Mouse (Mus musculus): ENCODE data around the gene Kmt2a. TPM values are rescaled to one million over a fixed set of nuclear protein-coding genes. Genes with fewer than 3 reads are reported as not detected.

Gene Kmt2a
- polyA plus RNA-seq, 1 experiment from 2014 or later = 11.7 TPM

DNA sequence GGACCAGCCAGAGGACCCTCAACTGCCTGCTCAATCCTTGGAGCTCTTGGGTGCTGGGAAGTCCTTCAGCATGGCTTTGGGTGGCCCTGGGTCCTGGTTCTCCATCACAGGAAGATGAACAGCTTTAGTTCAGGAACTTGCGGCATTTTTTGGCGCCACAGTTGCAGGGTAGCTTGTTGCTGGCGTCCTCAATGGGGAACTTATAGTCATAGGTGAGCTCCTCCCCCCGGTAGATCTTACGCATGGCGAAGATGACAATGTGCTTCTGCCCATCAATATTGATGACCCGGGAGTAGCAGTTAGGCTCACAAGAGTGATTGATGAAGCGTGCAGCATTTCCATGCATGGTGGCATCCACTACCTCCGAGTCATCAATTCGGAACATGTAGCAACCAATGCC is 73.3 kb downstream of the Kmt2a start:
- ATAC-seq (ENCODE audit: low read depth) = no peak
- no peak overlapping the region for H3K27ac ChIP-seq (ENCODE audit: low read length)
- WGBS = 94% methylated on average over 10 of the region's 10 CpGs
- no peak overlapping the region for H3K4me3 ChIP-seq (ENCODE audit: low read length)
- no peaks in the 10 kb centered on the region for H3K9me3 ChIP-seq (ENCODE audit: control insufficient read depth, low read length)
- H3K36me3 ChIP-seq (ENCODE audit: control insufficient read depth, insufficient read depth, low read length) = peaks cover 49% of the 10 kb centered on the region
- no peaks in the 10 kb centered on the region for H3K4me1 ChIP-seq (replicated peaks; ENCODE audit: control insufficient read depth, insufficient read depth, low read length)
- H3K4me2 ChIP-seq (ENCODE audit: low read depth, low read length) = no peak overlapping the region
- no peaks in the 10 kb centered on the region for H3K27me3 ChIP-seq (ENCODE audit: control insufficient read depth, insufficient read depth, low read depth, low read length)
- H3K9ac ChIP-seq (ENCODE audit: low read length) = no peak overlapping the region

DNA sequence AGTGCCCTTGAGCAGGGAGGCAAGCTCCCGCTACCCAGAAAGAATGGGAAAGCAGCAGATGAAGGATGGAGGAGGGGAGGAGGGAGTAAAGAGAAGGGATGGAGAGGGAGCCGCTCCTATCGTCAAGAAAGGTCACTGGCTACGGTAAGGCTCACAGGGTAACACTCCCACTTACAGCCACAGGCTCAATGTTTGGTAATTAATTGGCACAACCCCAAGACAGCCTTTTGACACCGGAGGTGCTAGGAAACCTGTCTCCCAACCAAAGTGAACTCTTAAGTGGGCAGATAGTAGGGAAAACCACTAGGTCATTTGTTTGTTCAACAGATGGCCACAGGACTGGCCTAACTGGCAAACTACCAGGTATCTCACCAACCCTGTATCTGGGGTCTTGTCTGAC is 74.0 kb downstream of the Kmt2a start:
- Histone ChIP-seq H3K4me2 (ENCODE audit: low read depth, low read length) (no peak overlapping the region), H3K9ac (ENCODE audit: low read length) (no peak overlapping the region), H3K9me3 (ENCODE audit: control insufficient read depth, low read length) (no peaks in the 10 kb centered on the region), H3K27me3 (ENCODE audit: control insufficient read depth, insufficient read depth, low read depth, low read length) (no peaks in the 10 kb centered on the region), H3K36me3 (ENCODE audit: control insufficient read depth, insufficient read depth, low read length) (peaks cover 44% of the 10 kb centered on the region), H3K4me3 (ENCODE audit: low read length) (no peak overlapping the region), H3K4me1 (replicated peaks; ENCODE audit: control insufficient read depth, insufficient read depth, low read length) (no peaks in the 10 kb centered on the region), H3K27ac (ENCODE audit: low read length) (no peak overlapping the region)
- ATAC-seq (ENCODE audit: low read depth) = no peak
- 58% methylated on average over 5 of the region's 5 CpGs for WGBS

DNA sequence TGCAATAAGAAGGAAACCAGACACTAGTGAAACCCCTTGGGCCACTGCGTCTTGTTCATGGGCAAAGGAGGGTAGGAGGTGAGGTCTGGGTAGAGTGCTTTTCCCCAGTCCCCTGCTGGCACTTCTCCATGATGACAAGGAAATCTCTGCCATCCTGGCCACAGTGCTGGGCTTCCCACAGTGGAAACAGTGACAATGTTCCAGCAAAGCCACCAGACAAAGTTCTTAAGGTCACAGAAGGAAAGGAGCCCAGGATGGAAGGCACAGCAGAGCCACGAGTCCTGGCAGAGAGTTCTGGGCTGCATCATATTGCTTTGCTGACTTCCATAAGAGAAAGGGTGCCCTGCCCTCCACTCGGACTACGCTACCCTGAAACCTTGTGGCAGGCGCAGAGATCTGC is 75.6 kb downstream of the Kmt2a start:
- H3K9me3 ChIP-seq (ENCODE audit: control insufficient read depth, low read length) = no peaks in the 10 kb centered on the region
- H3K4me3 ChIP-seq (ENCODE audit: low read length) = no peak overlapping the region
- no peak overlapping the region for H3K9ac ChIP-seq (ENCODE audit: low read length)
- no peak overlapping the region for H3K4me2 ChIP-seq (ENCODE audit: low read depth, low read length)
- H3K36me3 ChIP-seq (ENCODE audit: control insufficient read depth, insufficient read depth, low read length) = peaks cover 33% of the 10 kb centered on the region
- ATAC-seq (ENCODE audit: low read depth) = no peak
- peaks cover 3% of the 10 kb centered on the region; the same call in 1 of the 2 replicates for H3K27me3 ChIP-seq (ENCODE audit: control insufficient read depth, insufficient read depth, low read depth, low read length)
- WGBS = 89% methylated on average over 5 of the region's 5 CpGs
- H3K4me1 ChIP-seq (replicated peaks; ENCODE audit: control insufficient read depth, insufficient read depth, low read length) = no peaks in the 10 kb centered on the region
- no peak overlapping the region for H3K27ac ChIP-seq (ENCODE audit: low read length)

DNA sequence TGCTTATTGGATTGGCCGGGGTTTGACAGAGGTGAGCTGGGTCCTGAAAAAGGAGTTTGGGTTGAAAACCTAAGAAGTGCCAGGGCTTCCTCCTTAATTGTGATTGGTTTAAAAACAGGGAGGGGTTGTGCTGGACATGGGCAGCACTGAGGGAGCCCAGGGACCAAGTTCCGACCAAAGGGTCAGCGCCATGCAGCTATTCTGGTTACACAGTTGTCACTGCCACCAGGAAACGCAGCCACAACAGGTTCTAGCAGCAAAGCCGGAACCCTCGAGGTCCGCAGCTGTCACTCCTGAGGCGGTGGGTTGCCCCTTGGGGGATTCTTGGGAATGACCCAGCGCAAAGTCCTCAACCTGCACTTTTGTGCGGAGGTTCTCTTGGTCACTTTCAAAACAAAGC is 76.4 kb downstream of the Kmt2a start:
- no peaks in the 10 kb centered on the region for H3K9me3 ChIP-seq (ENCODE audit: control insufficient read depth, low read length)
- peaks cover 26% of the 10 kb centered on the region for H3K36me3 ChIP-seq (ENCODE audit: control insufficient read depth, insufficient read depth, low read length)
- WGBS = 92% methylated on average over 10 of the region's 10 CpGs
- no peak overlapping the region for H3K4me3 ChIP-seq (ENCODE audit: low read length)
- no peak overlapping the region for H3K9ac ChIP-seq (ENCODE audit: low read length)
- no peak overlapping the region for H3K4me2 ChIP-seq (ENCODE audit: low read depth, low read length)
- peaks cover 3% of the 10 kb centered on the region; the same call in 1 of the 2 replicates for H3K27me3 ChIP-seq (ENCODE audit: control insufficient read depth, insufficient read depth, low read depth, low read length)
- peaks cover 2% of the 10 kb centered on the region for H3K4me1 ChIP-seq (replicated peaks; ENCODE audit: control insufficient read depth, insufficient read depth, low read length)
- ATAC-seq (ENCODE audit: low read depth) = no peak
- no peak overlapping the region for H3K27ac ChIP-seq (ENCODE audit: low read length)

DNA sequence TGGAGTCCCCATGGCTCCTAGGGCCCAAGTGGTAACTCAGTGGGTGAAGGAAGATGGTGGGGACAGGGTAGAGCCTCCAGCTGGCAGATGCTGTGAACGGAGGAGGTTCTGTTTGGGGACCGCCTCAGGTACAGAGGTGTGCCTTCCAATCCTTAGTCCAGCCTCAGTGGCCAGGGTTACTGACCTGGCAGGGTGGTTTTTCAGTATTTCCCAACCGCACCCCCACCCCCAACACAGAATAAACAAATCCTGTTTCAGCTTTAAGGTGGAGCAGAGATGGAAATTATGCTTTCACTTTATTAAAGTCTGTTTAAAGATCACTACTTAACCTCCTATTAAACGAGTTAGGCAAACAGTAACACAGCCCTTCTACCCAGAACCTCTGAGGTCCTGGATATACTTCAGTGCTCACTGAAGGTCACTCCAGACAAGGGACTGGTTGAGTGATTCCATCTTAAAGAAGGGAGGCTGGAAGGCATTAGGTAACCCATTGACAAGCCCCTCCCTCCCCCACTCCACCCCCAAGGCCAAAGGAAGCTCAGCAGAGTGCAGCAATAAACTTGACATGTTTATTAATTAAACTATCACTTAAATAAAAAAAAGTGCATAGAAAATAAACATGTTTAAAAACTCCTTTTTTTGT is 78.2 kb downstream of the Kmt2a start, which contains the start of gene Ttc36:
Gene Ttc36 (minus strand): TSS at position 265 of the 643 bp plus-strand sequence.
- H3K4me2 ChIP-seq (ENCODE audit: low read depth, low read length) = no peak within 1 kb of the TSS
- no peak within 1 kb of the TSS for H3K9ac ChIP-seq (ENCODE audit: low read length)
- H3K9me3 ChIP-seq (ENCODE audit: control insufficient read depth, low read length) = no peaks in the 10 kb centered on the region
- H3K36me3 ChIP-seq (ENCODE audit: control insufficient read depth, insufficient read depth, low read length) = peaks cover 16% of the 10 kb centered on the region
- no peak within 1 kb of the TSS for H3K4me3 ChIP-seq (ENCODE audit: low read length)
- H3K27me3 ChIP-seq (ENCODE audit: control insufficient read depth, insufficient read depth, low read depth, low read length) = peaks cover 13% of the 10 kb centered on the region
- no peak within 1 kb of the TSS for H3K27ac ChIP-seq (ENCODE audit: low read length)
- peaks cover 6% of the 10 kb centered on the region for H3K4me1 ChIP-seq (replicated peaks; ENCODE audit: control insufficient read depth, insufficient read depth, low read length)
- 55% methylated on average over 4 of the region's 4 CpGs for WGBS
- ATAC-seq (ENCODE audit: low read depth) = peak; percentile 39; the same call in 1 of the 2 replicates

DNA sequence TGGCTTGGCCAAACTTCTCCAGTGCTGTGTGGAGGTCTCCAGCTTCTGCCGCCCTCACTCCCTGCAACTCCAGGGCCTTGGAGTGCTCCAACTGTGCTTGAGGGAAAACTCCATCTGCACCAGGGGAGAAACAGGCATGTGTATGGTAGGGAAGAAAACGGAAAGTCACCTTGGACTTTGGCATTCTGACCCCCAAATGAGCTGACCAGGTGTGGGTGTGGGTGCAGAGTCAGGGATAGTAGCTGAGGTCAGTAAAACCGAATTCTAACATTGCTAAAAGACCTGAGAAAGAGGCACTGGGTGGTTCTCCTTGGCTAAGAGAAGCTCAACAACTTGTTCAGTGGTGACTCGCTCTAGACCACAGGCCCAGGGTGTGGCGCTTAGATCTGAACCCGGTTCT is 79.4 kb downstream of the Kmt2a start:
- peaks cover 17% of the 10 kb centered on the region for H3K27me3 ChIP-seq (ENCODE audit: control insufficient read depth, insufficient read depth, low read depth, low read length)
- WGBS = 72% methylated on average over 6 of the region's 6 CpGs
- H3K27ac ChIP-seq (ENCODE audit: low read length) = no peak overlapping the region
- peaks cover 12% of the 10 kb centered on the region for H3K36me3 ChIP-seq (ENCODE audit: control insufficient read depth, insufficient read depth, low read length)
- H3K9me3 ChIP-seq (ENCODE audit: control insufficient read depth, low read length) = no peaks in the 10 kb centered on the region
- no peak overlapping the region for H3K4me2 ChIP-seq (ENCODE audit: low read depth, low read length)
- H3K4me1 ChIP-seq (replicated peaks; ENCODE audit: control insufficient read depth, insufficient read depth, low read length) = peaks cover 6% of the 10 kb centered on the region
- no peak for ATAC-seq (ENCODE audit: low read depth)
- H3K4me3 ChIP-seq (ENCODE audit: low read length) = no peak overlapping the region
- no peak overlapping the region for H3K9ac ChIP-seq (ENCODE audit: low read length)

DNA sequence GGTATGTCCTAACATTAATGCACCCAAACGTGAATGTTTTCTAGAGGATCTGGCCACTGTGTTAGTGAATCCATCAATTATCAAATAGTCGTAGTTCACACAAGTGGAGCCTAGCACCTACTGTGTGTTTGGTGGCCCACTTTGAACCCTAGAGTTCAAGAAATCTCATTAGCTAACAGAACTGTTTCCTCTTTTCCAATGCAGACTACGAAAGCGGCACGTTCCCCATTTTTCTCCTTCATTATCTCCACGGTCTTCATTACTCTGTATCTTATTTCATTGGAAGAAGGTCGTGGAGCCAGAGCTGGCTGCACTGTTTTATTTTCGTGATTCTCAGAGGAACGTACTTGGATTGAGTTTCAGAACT is 81.2 kb downstream of the Kmt2a start:
- ATAC-seq (ENCODE audit: low read depth) = no peak
- peaks cover 6% of the 10 kb centered on the region for H3K4me1 ChIP-seq (replicated peaks; ENCODE audit: control insufficient read depth, insufficient read depth, low read length)
- peak overlapping the region; percentile 93 for H3K4me2 ChIP-seq (ENCODE audit: low read depth, low read length)
- peak overlapping the region; percentile 65 for H3K4me3 ChIP-seq (ENCODE audit: low read length)
- peak overlapping the region; percentile 68; the same call in 1 of the 2 replicates for H3K9ac ChIP-seq (ENCODE audit: low read length)
- peaks cover 4% of the 10 kb centered on the region; the same call in 1 of the 2 replicates for H3K36me3 ChIP-seq (ENCODE audit: control insufficient read depth, insufficient read depth, low read length)
- no peaks in the 10 kb centered on the region for H3K9me3 ChIP-seq (ENCODE audit: control insufficient read depth, low read length)
- H3K27me3 ChIP-seq (ENCODE audit: control insufficient read depth, insufficient read depth, low read depth, low read length) = peaks cover 17% of the 10 kb centered on the region
- 46% methylated on average over 9 of the region's 9 CpGs for WGBS
- no peak overlapping the region for H3K27ac ChIP-seq (ENCODE audit: low read length)

DNA sequence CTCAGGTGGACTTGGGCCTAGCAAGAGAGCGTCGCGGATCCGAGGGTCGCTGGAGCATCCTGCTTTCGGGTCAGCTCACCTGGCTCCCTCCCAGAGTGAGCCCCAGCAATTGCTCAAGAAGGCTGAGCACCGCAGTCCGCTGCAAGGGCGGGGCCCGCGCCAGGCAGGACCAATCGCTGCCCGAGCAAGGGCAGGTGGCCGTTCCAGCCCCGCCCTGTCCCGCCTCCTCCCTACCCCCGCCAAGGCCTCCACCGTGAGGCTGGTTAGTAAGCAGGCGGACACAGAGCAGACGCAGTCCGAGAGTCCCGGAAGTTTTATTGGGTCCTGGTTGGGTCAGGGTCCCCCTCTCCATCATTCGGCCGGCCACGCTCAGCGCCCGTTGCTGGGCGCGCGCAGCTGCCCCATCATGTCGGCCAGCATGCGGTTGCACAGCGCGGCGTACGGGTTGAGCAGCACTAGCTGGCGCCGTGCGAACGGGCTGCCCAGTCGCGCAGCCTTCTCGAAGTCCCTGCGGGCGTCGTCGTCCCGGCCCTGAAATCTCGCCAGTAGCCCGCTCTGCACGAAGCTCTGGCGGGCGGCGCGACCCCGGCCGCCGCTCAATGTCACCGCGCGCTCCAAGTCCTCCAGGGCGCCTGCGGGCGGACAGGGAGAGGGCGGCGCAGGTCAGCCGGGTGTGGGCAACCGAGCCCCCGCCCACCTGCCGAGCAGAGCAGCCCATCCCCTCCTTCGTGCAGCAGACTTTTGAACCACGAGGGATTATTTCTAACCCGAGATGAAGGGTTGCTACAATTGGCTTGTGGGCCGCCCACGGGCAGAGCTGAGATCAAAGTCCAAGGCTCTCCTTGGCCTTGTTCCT is 81.8 kb downstream of the Kmt2a start, which contains the start of gene Tmem25:
Gene Tmem25 (minus strand): TSS at position 206 of the 856 bp plus-strand sequence.
- Histone ChIP-seq H3K4me3 (ENCODE audit: low read length) (peak within 1 kb of the TSS; percentile 65), H3K27me3 (ENCODE audit: control insufficient read depth, insufficient read depth, low read depth, low read length) (peaks cover 17% of the 10 kb centered on the region), H3K36me3 (ENCODE audit: control insufficient read depth, insufficient read depth, low read length) (no peaks in the 10 kb centered on the region), H3K4me2 (ENCODE audit: low read depth, low read length) (peak within 1 kb of the TSS; percentile 93), H3K4me1 (replicated peaks; ENCODE audit: control insufficient read depth, insufficient read depth, low read length) (peaks cover 6% of the 10 kb centered on the region), H3K27ac (ENCODE audit: low read length) (peak within 1 kb of the TSS; percentile 33; the same call in 1 of the 2 replicates), H3K9me3 (ENCODE audit: control insufficient read depth, low read length) (no peaks in the 10 kb centered on the region), H3K9ac (ENCODE audit: low read length) (peak within 1 kb of the TSS; percentile 68)
- ATAC-seq (ENCODE audit: low read depth) = peak; percentile 95
- WGBS = under 1% methylated on average over 75 of the region's 75 CpGs

DNA sequence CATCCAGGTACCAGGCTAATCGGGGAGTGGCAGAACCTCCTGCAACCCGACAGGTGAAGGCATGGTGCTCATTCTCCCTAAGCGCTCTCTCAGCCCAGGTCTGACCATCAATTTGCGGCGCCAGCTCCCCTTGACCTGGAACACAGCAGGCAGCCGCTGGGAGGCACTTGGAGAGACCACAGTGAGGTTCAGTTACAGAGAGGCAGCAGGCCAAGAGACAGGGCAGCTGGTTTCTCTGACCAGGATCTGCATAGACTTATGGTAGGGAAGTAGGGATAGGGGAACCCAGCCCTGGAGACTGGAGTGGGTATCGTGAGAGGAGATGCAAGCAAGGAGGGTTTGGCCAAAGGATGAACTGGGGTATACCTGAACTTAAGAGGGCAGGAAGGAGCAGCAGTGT is 82.8 kb downstream of the Kmt2a start:
- H3K9me3 ChIP-seq (ENCODE audit: control insufficient read depth, low read length) = no peaks in the 10 kb centered on the region
- no peak overlapping the region for H3K27ac ChIP-seq (ENCODE audit: low read length)
- peaks cover 17% of the 10 kb centered on the region for H3K27me3 ChIP-seq (ENCODE audit: control insufficient read depth, insufficient read depth, low read depth, low read length)
- H3K36me3 ChIP-seq (ENCODE audit: control insufficient read depth, insufficient read depth, low read length) = no peaks in the 10 kb centered on the region
- peaks cover 6% of the 10 kb centered on the region for H3K4me1 ChIP-seq (replicated peaks; ENCODE audit: control insufficient read depth, insufficient read depth, low read length)
- WGBS = 34% methylated on average over 7 of the region's 7 CpGs
- no peak for ATAC-seq (ENCODE audit: low read depth)
- no peak overlapping the region for H3K4me3 ChIP-seq (ENCODE audit: low read length)
- H3K4me2 ChIP-seq (ENCODE audit: low read depth, low read length) = no peak overlapping the region
- no peak overlapping the region for H3K9ac ChIP-seq (ENCODE audit: low read length)

All from lung, embryonic 16.5 days (tissue).